Mouse (Mus musculus) brain, embryonic 18.5 days (tissue): ENCODE data around the gene Olfr1426.
"Not testable (repeated sequence)": the region's sequence is repeated elsewhere in the genome, so short reads cannot be mapped to it uniquely, and the experiment has no call there.

Source experiments
- DNase-seq: peaks from one replicate; pipeline ENCODE4 v3.0.0-alpha.2; 2012; ENCODE audit warnings: low read depth, low spot score

Olfr1426 gene

DNA sequence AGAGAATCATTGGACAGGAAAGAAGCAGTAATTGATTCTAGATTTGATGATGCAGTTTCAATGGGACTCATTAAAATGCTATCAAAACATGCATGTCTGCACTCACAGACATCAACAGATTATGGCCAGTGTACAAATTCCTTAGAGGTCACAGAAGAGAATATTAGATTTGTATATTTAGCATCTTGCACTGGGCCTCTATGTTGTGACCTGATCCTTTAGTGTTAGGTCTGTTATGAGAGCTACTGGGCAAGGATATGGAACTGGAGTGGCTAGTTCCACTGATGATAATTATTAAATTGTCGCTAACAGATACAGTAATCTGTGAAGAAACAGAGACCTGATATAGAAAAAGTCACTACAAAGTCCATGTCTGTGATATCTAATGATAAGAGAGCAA is at the start of gene Olfr1426:
Olfr1426 (minus strand) TSS at position 101 of the 400 bp plus-strand sequence.
- no peak for DNase-seq

- DNase-seq, result no peak
These were observed 42.5 kb upstream of the Olfr1426 start for GRCm38 (mm10) chr19:12134289-12134688.

DNA sequence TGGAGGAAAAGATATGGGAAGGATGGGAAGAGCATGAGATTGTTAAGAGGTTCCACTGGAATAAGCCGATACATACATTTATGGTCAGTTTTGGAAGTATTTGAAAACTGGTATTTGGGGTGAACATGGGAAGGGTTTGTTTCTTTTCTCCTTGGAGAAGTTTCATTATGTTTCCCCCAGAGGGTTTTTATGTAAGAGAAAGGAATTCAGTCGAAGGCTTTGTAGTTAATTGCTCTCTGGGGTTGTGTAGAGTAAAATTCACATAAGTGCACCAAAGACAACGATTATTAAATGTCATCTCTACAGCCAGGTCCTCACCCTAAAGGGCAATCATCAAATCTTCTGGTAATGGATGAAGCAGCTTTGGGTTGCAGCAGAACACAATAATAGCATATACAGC is 31.3 kb upstream of the Olfr1426 start, which contains the start of gene Olfr76:
Olfr76 (minus strand) TSS at position 101 of the 400 bp plus-strand sequence.
- no peak for DNase-seq

DNA sequence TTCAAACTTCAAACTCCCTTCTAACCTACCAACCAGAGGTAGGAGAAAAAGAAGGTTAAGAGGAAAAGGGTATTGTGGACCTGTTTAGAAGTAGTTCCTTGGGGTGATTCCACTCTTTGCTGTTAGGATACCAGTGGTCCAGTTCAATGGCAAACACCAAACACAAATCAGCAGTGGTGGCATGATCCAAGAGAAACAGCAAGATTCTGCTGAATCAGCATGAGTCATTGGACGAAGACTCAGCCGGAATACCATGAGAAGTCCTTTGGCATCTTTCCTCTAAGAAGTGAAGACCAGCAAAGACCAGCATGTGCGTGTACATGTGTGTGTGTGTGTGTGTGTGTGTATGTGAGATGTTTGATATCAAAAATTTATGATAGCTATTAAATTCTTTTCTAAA is 24.7 kb upstream of the Olfr1426 start:
- no peak for DNase-seq

DNA sequence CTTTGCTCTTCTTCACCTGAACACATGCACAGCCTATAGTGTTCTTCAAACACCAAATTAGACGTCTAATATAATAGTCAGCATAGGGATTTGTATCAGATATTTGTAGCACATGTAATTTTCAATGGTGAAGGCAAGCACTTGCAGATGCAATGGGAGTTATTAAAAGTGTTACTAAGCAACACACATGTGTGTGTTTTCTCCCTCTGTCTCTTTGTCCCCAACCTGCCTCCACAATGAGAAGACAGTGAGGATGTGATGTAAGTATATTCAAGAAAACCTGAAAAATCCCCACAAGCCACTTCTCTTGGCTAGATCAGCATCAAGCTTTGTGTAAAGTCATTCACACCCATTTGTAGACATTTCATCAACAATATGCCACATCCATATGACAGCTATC is 24.0 kb upstream of the Olfr1426 start, which contains the start of gene Olfr1428:
Olfr1428 (minus strand) TSS at position 101 of the 400 bp plus-strand sequence.
- no peak for DNase-seq

GRCm38 (mm10) chr19:12113807-12114206 is 22.0 kb upstream of the Olfr1426 start:
- no peak for DNase-seq

- no peak for DNase-seq
These were observed 12.7 kb upstream of the Olfr1426 start for GRCm38 (mm10) chr19:12104541-12104940.

GRCm38 (mm10) chr19:12103234-12103633 is 11.4 kb upstream of the Olfr1426 start, which contains the start of gene Olfr1427:
TSS of gene Olfr1427 (minus strand) at chr19:12103334.
- DNase-seq, result no peak

DNA sequence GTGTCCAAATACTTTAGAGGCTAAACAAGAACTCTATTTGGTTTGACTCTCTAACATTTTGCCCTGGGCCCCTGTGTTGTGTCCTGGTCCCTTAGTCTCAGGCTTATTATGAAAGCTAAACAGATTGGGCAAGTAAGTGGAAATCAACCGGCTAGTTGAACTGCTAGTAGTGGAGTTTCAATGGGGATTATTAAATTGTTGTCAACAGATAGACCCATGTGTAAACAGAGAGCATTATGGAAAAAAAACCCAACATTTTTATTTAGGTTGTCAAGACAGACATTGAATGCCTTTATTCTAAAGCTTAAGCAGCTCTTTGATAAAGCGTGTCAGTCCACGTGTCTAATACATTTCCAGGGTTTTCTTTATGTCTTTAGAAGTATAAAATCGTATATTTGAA is 14.2 kb downstream of the Olfr1426 start, which contains the start of gene Olfr1425:
Olfr1425 (minus strand) TSS at position 101 of the 400 bp plus-strand sequence.
- DNase-seq, result not testable (repeated sequence)

GRCm38 (mm10) chr19:12069546-12069945 is 22.3 kb downstream of the Olfr1426 start:
- DNase-seq, result not testable (repeated sequence)

- not testable (repeated sequence) for DNase-seq
These were observed 24.0 kb downstream of the Olfr1426 start for GRCm38 (mm10) chr19:12067806-12068205.

DNA sequence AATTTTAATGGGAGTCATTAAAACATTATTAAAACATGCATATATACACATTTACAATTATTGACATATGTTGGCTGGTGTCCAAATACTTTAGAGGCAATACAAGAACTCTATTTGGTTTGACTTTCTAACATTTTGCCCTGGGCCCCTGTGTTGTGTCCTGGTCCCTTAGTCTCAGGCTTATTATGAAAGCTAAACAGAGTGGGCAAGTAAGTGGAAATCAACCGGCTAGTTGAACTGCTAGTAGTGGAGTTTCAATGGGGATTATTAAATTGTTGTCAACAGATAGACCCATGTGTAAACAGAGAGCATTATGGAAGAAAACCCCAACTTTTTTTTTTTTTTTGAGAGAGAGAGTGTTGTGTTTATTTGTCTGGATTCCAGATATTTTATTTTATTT is 29.2 kb downstream of the Olfr1426 start, which contains the start of gene Olfr1424:
Olfr1424 (minus strand) TSS at position 101 of the 400 bp plus-strand sequence.
- not testable (repeated sequence) for DNase-seq

GRCm38 (mm10) chr19:12043163-12043562 is 48.6 kb downstream of the Olfr1426 start:
- no peak for DNase-seq

GRCm38 (mm10) chr19:12041217-12041616 is 50.6 kb downstream of the Olfr1426 start, which contains the start of gene Olfr1423:
TSS of gene Olfr1423 (minus strand) at chr19:12041317.
- DNase-seq, result no peak

GRCm38 (mm10) chr19:12037727-12038126 is 54.1 kb downstream of the Olfr1426 start:
- no peak for DNase-seq
